Mouse (Mus musculus) erythroblast, embryonic 14.5 days (primary cell): ENCODE measurements around the gene Vmn1r189.

Experiments used
- GATA1 ChIP-seq: IDR thresholded peaks from 2 replicates; pipeline ENCODE4 v1.6.1; 2012; ENCODE audit warnings: low read length, inconsistent platforms, mixed read lengths
- TAL1 ChIP-seq: IDR thresholded peaks from 3 replicates; pipeline ENCODE4 v1.6.1; 2012; ENCODE audit warnings: low read length, inconsistent platforms, mixed read lengths

GRCm38 (mm10) chr13:22050591-22051522 is 54.8 kb downstream of the Vmn1r189 start:
- TF ChIP-seq GATA1 (no peak), TAL1 (no peak)
